Mouse (Mus musculus) monocyte, adult 59 days (primary cell): ENCODE results near the gene Tm9sf2. TPM values are rescaled to one million over a fixed set of nuclear protein-coding genes. Genes with fewer than 3 reads are reported as not detected.

ENCODE experiments used
- total RNA-seq, 2 experiments: library from RNA; stranded (reverse); gene quantifications; one replicate each; pipeline ENCODE4 v1.2.4; 2023

Gene Tm9sf2
- 10 to 100 TPM; 74.0 to 84.2 TPM for total RNA-seq

GRCm38 (mm10) chr14:122106822-122107468 lies at the start of gene Tm9sf2:
TSS of gene Tm9sf2 (plus strand) at chr14:122107038.

GRCm38 (mm10) chr14:122181078-122181814 lies 74.4 kb downstream of the Tm9sf2 start, which contains the start of gene Clybl:
TSS of gene Clybl (plus strand) at chr14:122181704.

Other genes starting within 250 kb of the Tm9sf2 start
- gene Ubac2, start 228.4 kb upstream of the Tm9sf2 start, total RNA-seq: 10 to 100 TPM; 65.7 to 74.0 TPM
- 10 to 100 TPM; 39.0 to 41.9 TPM for gene Gpr18, start 191.3 kb upstream of the Tm9sf2 start, total RNA-seq
- 10 to 100 TPM; 23.9 to 33.1 TPM for gene Gpr183, start 141.8 kb upstream of the Tm9sf2 start, total RNA-seq
- 1 to 10 TPM in 1 of 2 experiments, not detected in 1; 1.1 TPM for gene Timm8a2, start 72.4 kb upstream of the Tm9sf2 start, total RNA-seq
- gene Clybl, start 74.7 kb downstream of the Tm9sf2 start, total RNA-seq: 1 to 10 TPM; 5.9 to 6.0 TPM